Mouse (Mus musculus): ENCODE measurements around the gene Agmat. TPM values are rescaled to one million over a fixed set of nuclear protein-coding genes. Genes with fewer than 3 reads are reported as not detected.

Agmat gene
- polyA plus RNA-seq, 1 experiment from 2014 or later: not detected

GRCm38 (mm10) chr4:141722731-141723672 is 23.5 kb upstream of the Agmat start, which contains the start of gene Ddi2:
Ddi2 (minus strand) TSS chr4:141723419.
- peak within 1 kb of the TSS; percentile 97 for H3K9ac ChIP-seq
- H3K4me2 ChIP-seq: peak within 1 kb of the TSS; percentile 83
- H3K4me3 ChIP-seq (replicated peaks): peak within 1 kb of the TSS; percentile 100
- peaks cover 8% of the 10 kb centered on the region; the same call in 1 of the 2 replicates for H3K36me3 ChIP-seq (replicated peaks)
- H3K9me3 ChIP-seq: no peaks in the 10 kb centered on the region
- peak; percentile 95 for ATAC-seq (ENCODE audit: low FRiP score)
- peaks cover 28% of the 10 kb centered on the region for H3K4me1 ChIP-seq
- under 1% methylated on average over 87 of the region's 105 CpGs for WGBS
- H3K27ac ChIP-seq: peak within 1 kb of the TSS; percentile 90
- H3K27me3 ChIP-seq: peaks cover 13% of the 10 kb centered on the region; the same call in 1 of the 2 replicates

- no peak overlapping the region for H3K27ac ChIP-seq
- WGBS: 11% methylated on average over 13 of the region's 13 CpGs
Observed at GRCm38 (mm10) chr4:141723673-141724068, 22.8 kb upstream of the Agmat start.

GRCm38 (mm10) chr4:141724594-141724993 is 21.9 kb upstream of the Agmat start:
- Histone ChIP-seq H3K4me1 (peaks cover 28% of the 10 kb centered on the region), H3K9ac (no peak overlapping the region), H3K27ac (no peak overlapping the region), H3K4me3 (replicated peaks) (no peak overlapping the region), H3K9me3 (no peaks in the 10 kb centered on the region), H3K36me3 (replicated peaks) (peaks cover 8% of the 10 kb centered on the region; the same call in 1 of the 2 replicates), H3K4me2 (no peak overlapping the region), H3K27me3 (peaks cover 13% of the 10 kb centered on the region; the same call in 1 of the 2 replicates)
- 77% methylated on average over 11 of the region's 11 CpGs for WGBS
- no peak for ATAC-seq (ENCODE audit: low FRiP score)

More at GRCm38 (mm10) chr4:141723673-141724068, 22.8 kb upstream of the Agmat start:
- Histone ChIP-seq H3K9ac (peak overlapping the region; percentile 97), H3K4me3 (replicated peaks) (peak overlapping the region; percentile 100), H3K27me3 (peaks cover 13% of the 10 kb centered on the region; the same call in 1 of the 2 replicates), H3K9me3 (no peaks in the 10 kb centered on the region), H3K4me2 (peak overlapping the region; percentile 83), H3K36me3 (replicated peaks) (peaks cover 8% of the 10 kb centered on the region; the same call in 1 of the 2 replicates), H3K4me1 (peaks cover 28% of the 10 kb centered on the region)
- ATAC-seq (ENCODE audit: low FRiP score): peak; percentile 70

GRCm38 (mm10) chr4:141725277-141725676 is 21.2 kb upstream of the Agmat start:
- Histone ChIP-seq H3K9me3 (no peaks in the 10 kb centered on the region), H3K27me3 (peaks cover 15% of the 10 kb centered on the region), H3K36me3 (replicated peaks) (peaks cover 3% of the 10 kb centered on the region; the same call in 1 of the 2 replicates), H3K4me2 (no peak overlapping the region), H3K9ac (no peak overlapping the region), H3K4me1 (peaks cover 28% of the 10 kb centered on the region), H3K27ac (no peak overlapping the region), H3K4me3 (replicated peaks) (no peak overlapping the region)
- ATAC-seq (ENCODE audit: low FRiP score): no peak
- WGBS: 76% methylated on average over 5 of the region's 5 CpGs

DNA sequence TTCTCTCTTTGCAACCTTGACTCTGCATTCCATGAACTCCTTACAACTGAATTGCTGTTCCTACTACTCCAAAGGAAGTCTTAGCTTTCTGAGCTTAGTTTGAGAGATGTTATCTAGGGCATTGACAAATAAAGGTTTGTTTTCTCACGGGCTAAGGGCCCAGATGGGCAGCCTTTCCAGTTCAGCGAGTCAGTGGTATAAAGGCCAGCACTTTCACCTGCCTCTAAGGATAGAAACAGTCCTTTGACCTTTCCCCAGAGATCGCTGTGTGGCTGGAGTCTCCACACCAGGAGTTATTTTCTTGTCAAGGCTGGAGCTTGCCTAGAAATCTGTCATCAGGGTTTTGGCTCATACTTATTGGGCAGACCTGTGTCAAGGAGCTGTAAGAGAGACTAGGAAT is 20.7 kb upstream of the Agmat start:
- no peaks in the 10 kb centered on the region for H3K9me3 ChIP-seq
- no peak overlapping the region for H3K4me2 ChIP-seq
- H3K4me3 ChIP-seq (replicated peaks): no peak overlapping the region
- WGBS: 72% methylated on average over 3 of the region's 3 CpGs
- ATAC-seq (ENCODE audit: low FRiP score): no peak
- no peak overlapping the region for H3K27ac ChIP-seq
- peaks cover 19% of the 10 kb centered on the region for H3K27me3 ChIP-seq
- peaks cover 27% of the 10 kb centered on the region for H3K4me1 ChIP-seq
- H3K9ac ChIP-seq: no peak overlapping the region
- no peaks in the 10 kb centered on the region for H3K36me3 ChIP-seq (replicated peaks)

GRCm38 (mm10) chr4:141729266-141729665 is 17.2 kb upstream of the Agmat start:
- Histone ChIP-seq H3K4me2 (no peak overlapping the region), H3K9ac (no peak overlapping the region), H3K4me1 (0 out of 2 replicates have a peak, but pooled peaks cover 1% of the 10 kb centered on the region), H3K27me3 (peaks cover 20% of the 10 kb centered on the region), H3K36me3 (replicated peaks) (no peaks in the 10 kb centered on the region), H3K27ac (no peak overlapping the region), H3K4me3 (replicated peaks) (no peak overlapping the region), H3K9me3 (no peaks in the 10 kb centered on the region)
- 73% methylated on average over 3 of the region's 3 CpGs for WGBS
- no peak for ATAC-seq (ENCODE audit: low FRiP score)

DNA sequence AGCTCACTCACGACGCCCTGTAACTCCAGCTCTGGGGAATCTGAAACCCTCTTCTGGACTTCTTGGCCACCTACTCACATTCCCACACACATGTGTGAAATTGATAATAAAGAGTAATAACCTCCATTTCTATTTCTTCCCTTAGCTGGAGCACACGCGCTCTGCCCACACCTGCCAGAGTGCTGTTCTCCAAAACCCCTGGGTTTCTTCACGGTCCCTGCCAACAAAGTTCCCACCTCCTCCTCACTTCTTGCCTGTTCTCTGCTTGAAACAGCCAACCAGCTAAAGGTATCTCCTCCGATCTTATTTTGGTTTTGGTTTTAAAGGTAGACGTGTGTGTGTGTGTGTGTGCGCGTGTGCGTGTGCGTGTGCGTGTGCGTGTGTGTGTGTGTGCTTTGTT is 16.1 kb upstream of the Agmat start:
- Histone ChIP-seq H3K4me3 (replicated peaks) (no peak overlapping the region), H3K27ac (no peak overlapping the region), H3K9me3 (no peaks in the 10 kb centered on the region), H3K4me2 (no peak overlapping the region), H3K36me3 (replicated peaks) (no peaks in the 10 kb centered on the region), H3K27me3 (peaks cover 12% of the 10 kb centered on the region), H3K9ac (no peak overlapping the region), H3K4me1 (peaks cover 9% of the 10 kb centered on the region)
- WGBS: 90% methylated on average over 13 of the region's 13 CpGs
- ATAC-seq (ENCODE audit: low FRiP score): no peak

DNA sequence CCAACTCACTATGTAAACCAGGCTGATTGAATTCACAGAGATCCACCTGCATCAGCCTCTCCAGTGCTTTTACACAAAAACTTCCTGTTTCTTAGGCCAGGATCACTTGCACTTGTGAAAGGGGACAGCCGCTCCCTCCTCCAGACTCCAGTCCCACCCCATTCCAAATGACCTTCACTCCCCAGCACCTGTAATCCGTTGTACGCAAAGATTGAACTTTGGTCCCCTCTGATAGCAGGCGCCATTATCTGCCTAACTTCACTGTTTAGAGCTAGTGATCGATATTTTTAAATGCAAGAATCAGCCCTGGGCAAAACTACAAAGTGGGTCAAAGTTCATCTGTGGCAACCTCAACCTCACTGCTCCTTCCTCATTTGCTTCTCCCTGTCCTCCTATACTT is 14.7 kb upstream of the Agmat start:
- Histone ChIP-seq H3K27ac (no peak overlapping the region), H3K27me3 (peaks cover 10% of the 10 kb centered on the region), H3K4me2 (no peak overlapping the region), H3K4me3 (replicated peaks) (no peak overlapping the region), H3K36me3 (replicated peaks) (no peaks in the 10 kb centered on the region), H3K4me1 (peaks cover 9% of the 10 kb centered on the region), H3K9ac (no peak overlapping the region), H3K9me3 (no peaks in the 10 kb centered on the region)
- ATAC-seq (ENCODE audit: low FRiP score): no peak
- WGBS: 83% methylated on average over 5 of the region's 5 CpGs

DNA sequence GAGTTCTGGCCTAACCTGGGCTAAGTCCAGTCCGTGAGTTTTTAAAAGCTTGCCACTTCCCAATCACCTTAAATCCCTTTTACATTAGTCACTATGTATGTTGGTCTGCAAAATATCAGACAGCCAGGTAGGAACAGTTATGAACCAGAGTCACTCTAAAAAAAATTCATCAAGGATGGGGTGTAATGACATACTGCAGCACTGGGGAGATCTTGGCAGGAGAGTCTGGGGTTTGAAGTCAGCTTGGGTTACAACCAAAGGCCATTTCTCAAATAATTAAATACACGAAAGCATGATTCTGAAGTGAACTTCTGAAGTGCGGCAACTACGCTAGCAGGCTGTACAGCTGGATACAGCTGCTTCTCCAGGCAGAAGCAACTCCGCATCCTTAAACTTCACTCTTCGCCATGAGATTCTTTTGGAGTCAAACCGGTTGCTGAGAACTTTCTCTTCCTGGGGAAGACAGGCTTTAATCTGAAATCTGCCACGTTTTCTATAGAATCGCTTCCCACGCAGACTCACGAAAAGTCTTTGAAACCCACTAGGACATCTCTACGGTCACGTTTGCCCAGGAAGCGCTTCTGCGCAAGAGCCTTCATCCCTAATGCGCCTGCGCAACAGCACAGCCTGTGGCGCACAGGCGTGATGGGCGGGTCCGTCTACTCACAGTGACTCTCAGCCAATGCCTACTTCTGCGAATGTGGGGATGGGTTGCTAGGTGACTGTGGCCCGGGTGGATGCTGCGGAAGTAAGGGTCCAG is 11.8 kb upstream of the Agmat start:
- peaks cover 7% of the 10 kb centered on the region for H3K27me3 ChIP-seq
- peak overlapping the region; percentile 38; the same call in 1 of the 2 replicates for H3K9ac ChIP-seq
- H3K4me1 ChIP-seq: peaks cover 9% of the 10 kb centered on the region
- H3K4me2 ChIP-seq: peak overlapping the region; percentile 65
- ATAC-seq (ENCODE audit: low FRiP score): peak; percentile 98
- peak overlapping the region; percentile 40 for H3K4me3 ChIP-seq (replicated peaks)
- no peaks in the 10 kb centered on the region for H3K36me3 ChIP-seq (replicated peaks)
- no peak overlapping the region for H3K27ac ChIP-seq
- H3K9me3 ChIP-seq: no peaks in the 10 kb centered on the region
- WGBS: 7% methylated on average over 24 of the region's 24 CpGs

DNA sequence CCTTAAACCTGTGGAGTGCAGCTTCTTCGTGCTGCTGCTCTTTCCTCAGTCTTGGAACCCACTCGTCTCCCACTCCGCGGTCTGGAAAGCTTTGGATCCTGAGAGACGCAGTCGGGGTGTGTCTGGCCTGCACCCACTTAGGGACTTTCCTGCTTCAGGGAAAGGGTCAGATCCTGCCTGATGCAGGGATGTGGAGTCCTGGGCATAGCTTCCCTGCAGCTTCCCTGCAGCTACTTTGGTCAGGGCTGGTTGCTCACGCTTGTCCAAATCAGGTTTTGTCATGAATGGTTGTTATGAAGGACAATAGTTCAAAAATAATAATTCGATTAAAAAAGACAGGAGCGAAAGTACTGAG is 11.3 kb upstream of the Agmat start:
- ATAC-seq (ENCODE audit: low FRiP score): no peak
- H3K27me3 ChIP-seq: peaks cover 6% of the 10 kb centered on the region
- H3K4me3 ChIP-seq (replicated peaks): peak overlapping the region; percentile 40
- H3K9ac ChIP-seq: peak overlapping the region; percentile 38; the same call in 1 of the 2 replicates
- WGBS: 26% methylated on average over 9 of the region's 9 CpGs
- H3K27ac ChIP-seq: no peak overlapping the region
- peak overlapping the region; percentile 65 for H3K4me2 ChIP-seq
- H3K9me3 ChIP-seq: no peaks in the 10 kb centered on the region
- no peaks in the 10 kb centered on the region for H3K36me3 ChIP-seq (replicated peaks)
- H3K4me1 ChIP-seq: peaks cover 9% of the 10 kb centered on the region

DNA sequence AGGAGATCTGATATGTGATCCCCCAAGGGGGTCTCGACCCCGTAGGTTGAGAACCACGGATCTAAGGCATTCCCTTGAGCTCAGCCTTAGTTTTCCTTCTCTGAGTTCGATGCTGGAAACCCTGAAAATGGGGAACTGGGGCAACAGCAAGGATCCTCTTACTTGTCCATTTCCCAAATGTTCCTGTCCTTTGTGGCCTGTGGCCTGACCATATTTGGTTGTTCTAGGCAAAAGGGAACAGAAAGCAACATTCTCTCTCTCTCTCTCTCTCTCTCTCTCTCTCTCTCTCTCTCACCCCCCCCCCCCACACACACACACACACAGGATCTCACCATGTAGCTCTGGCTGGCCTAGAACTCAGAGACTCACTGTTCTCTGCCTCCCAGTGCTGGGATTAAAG is 9.6 kb upstream of the Agmat start:
- H3K9me3 ChIP-seq: no peaks in the 10 kb centered on the region
- H3K27ac ChIP-seq: no peak overlapping the region
- no peak overlapping the region for H3K4me3 ChIP-seq (replicated peaks)
- no peak overlapping the region for H3K9ac ChIP-seq
- H3K4me1 ChIP-seq: peaks cover 9% of the 10 kb centered on the region
- ATAC-seq (ENCODE audit: low FRiP score): no peak
- 81% methylated on average over 4 of the region's 4 CpGs for WGBS
- H3K36me3 ChIP-seq (replicated peaks): no peaks in the 10 kb centered on the region
- H3K27me3 ChIP-seq: no peaks in the 10 kb centered on the region
- H3K4me2 ChIP-seq: no peak overlapping the region

DNA sequence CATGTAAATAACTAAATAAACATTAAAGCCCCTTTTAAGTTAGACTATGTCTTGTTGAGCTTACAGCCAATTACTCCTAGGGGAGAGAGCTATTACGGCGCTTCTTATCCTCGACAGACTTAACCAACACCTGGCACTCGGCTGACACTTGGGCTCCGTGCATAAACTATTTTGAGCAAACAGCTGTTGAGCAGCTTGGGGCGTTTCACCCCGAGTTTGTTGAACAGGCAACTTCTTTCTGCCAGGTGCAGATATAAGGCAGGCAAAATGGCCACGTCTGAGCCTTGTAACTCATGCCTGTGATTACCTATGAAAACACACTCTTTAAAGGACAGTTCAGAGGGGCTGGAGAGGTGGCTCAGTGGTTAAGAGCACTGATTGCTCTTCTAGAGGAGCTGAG is 8.5 kb upstream of the Agmat start:
- H3K36me3 ChIP-seq (replicated peaks): no peaks in the 10 kb centered on the region
- no peaks in the 10 kb centered on the region for H3K9me3 ChIP-seq
- no peak overlapping the region for H3K27ac ChIP-seq
- peaks cover 9% of the 10 kb centered on the region for H3K4me1 ChIP-seq
- H3K4me2 ChIP-seq: no peak overlapping the region
- H3K4me3 ChIP-seq (replicated peaks): no peak overlapping the region
- no peak overlapping the region for H3K9ac ChIP-seq
- no peak for ATAC-seq (ENCODE audit: low FRiP score)
- 76% methylated on average over 8 of the region's 8 CpGs for WGBS
- no peaks in the 10 kb centered on the region for H3K27me3 ChIP-seq
